Mouse (Mus musculus) urinary bladder, postnatal 10 days (tissue): ENCODE data around the gene Nsun2.

Experiments used
- DNase-seq: peaks from one replicate; pipeline ENCODE4 v3.0.0; 2022; ENCODE audit warnings: low spot score

Gene Nsun2

DNA sequence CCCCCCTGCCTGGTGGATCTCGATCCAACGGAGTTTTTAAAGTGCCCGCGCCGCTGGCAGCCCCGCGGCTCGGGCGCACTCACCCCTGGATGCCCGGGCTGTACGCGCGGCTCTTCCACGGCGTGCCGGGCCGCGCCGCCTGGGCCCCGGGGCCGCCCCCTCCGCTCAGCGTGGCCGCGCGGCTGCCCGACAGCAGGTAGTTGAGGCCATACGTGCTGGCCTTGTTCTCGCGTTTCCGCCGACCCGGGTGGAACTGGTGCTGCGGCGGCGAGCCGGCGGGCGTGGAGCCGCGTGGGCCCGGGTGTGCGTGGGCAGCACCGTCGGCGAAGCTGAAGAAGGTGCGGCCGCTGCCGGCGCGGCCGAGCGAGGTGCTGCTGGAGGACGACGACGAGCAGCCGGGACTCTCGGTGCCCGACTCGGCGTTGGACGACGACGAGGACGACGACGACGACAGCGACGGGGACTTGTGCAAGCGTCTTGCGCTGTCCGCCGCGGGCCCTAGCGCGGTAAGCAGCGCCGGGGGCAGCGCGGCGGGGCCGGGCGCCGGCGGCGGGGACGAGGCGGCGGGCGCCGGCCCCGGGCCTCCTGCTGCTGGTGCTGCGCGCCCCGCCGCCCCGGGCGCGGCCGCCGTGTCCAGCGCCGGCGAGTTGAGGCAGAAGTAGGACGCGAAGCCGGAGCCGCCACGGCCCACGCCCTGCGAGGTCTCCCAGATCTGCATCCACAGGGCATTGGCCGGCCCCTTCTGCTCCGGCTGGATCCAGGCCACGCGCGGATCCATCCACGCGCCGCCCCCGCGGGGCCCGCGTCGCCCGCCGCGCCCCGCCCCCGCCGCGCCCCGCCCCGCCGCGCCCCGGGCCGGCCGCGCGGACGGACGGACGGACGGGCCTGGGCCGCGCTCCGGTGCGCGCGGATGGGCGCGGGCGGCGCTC is at the start of gene Nsun2:
Gene Nsun2, plus strand, starts transcription at position 342 of the 929 bp plus-strand sequence.
- DNase-seq: no peak

DNA sequence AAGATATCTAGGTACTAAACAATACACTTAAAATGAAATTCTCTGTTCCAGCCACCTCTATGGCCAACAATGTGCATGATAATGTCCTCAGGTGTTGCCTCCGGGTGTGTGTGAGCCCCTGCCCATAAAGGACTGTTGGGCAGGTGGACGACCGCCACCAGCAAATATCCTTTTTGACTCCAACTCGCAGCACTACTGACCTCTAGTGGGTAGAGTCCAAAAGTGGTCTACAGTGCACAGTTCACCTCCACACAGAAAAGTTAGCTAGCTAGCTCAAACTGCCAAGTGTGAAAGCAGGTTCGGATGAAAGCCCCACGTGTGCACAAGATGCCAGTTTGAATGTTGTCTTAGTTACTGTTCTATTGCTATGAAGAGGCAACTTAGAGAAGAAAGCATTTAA is 48.2 kb upstream of the Nsun2 start:
- no peak for DNase-seq

- no peak for DNase-seq
These were observed 47.7 kb upstream of the Nsun2 start for GRCm38 (mm10) chr13:69485833-69486232.

DNA sequence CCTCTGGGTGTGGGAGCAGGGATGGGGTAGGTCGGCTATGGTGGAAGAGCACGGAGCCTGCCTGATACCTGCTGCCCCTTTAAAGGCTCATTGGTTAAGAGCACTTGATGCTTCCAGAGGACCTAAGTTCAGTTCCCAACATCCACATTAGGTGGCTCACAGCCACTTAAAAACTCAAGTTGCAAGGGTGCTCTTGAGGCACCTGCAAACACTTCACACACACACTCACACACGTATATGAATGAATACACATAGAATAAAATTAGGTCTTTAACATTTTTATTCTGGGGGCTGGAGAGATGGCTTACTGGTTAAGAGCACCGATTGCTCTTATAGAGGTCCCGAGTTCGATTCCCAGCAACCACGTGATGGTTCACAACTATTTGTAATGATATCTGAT is 46.4 kb upstream of the Nsun2 start:
- no peak for DNase-seq

GRCm38 (mm10) chr13:69487611-69488275 is 45.8 kb upstream of the Nsun2 start:
- DNase-seq: no peak

- no peak for DNase-seq
These were observed 44.8 kb upstream of the Nsun2 start for GRCm38 (mm10) chr13:69488565-69489255.

DNA sequence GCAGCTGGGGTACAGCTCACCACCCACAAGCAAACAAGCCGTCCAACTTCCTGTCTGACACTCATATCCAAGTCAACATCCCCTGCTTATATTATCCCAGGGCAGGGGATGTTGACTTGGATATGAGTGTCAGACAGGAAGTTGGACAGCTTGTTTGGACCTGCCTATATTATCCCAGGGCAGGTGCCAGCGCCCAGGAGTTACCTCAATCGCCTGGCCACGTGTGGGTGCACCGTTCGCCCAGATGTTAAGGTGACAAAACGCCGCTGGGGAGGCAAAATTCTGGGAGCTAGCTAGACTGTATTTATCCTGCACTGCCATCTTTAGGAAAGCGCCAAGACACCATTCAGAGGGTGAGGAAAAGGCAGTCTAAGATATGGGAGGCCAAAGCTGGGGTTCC is 43.8 kb upstream of the Nsun2 start:
- no peak for DNase-seq

DNA sequence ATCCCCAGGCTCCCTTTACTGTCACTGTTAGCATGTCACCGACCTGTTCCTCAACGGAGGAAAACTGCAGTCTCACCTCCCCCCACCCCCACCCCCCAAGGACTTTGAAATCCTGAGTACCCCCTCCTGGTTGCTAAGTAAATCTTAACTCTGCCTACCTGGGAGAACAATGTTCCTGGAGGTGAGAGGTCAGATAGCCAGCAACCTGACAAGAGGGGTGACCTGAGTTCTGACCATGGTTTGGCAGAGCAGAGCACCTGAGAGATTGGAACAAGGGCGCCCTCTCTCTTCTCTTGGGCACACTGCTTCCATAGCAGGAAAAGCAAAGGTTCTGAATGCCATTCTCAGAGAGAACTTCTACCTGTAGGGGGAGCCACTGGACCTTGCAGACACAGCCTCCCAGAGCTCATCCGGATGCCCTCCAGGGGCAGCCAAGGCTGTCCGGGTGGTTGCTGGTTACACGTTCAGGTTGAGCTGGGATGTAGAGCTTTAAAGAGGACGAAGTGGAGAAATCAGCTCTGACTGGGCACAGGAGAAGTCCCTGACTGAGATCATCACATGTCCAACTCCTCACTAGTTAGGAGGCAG is 40.6 kb upstream of the Nsun2 start:
- no peak for DNase-seq

DNA sequence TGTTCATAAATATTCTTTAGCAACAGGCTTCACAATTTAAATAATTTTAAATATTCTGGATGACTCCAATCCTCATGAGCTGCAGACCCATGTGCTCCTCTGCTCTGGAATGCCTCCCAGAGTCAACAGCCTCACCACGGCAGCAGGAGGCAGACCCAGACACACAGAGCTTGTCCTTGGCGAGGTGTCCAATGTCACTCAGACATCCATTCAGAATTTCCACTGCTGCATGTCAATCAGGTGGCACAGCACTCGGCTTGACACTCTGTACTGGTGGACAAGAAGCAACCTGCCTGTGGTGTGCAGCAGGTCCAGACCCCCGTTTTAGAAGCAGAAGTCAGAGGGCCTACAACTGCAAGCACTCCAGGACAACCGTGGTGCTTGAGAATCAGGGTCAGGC is 35.3 kb upstream of the Nsun2 start:
- no peak for DNase-seq

DNA sequence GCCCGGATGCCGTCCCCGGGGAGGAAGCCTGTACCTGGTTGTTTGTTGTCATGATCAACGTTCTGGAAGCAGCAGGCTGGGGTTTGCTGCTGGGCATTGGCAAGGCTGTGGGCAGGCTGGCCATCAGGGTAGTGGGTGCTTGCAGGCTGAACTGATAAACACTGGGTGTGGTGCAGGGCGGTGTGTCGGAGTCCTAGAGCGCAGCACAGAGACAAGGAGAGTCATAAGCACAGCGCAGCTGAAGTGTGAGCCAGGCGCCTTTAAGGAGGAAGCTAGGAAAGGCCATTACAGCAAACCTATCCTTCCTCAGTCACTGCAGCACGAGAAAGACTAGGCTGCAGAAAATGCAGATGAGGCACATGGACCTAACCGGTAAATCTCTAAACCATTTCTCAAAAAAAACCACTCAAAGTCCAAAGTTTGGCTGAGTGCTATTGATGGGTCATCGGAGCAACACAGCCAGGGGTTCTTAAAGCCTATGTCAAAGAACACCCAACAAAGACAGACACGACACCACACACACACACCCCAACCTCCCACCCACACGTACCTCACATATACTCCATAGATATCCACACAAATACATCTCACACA is 31.3 kb upstream of the Nsun2 start:
- DNase-seq: no peak

DNA sequence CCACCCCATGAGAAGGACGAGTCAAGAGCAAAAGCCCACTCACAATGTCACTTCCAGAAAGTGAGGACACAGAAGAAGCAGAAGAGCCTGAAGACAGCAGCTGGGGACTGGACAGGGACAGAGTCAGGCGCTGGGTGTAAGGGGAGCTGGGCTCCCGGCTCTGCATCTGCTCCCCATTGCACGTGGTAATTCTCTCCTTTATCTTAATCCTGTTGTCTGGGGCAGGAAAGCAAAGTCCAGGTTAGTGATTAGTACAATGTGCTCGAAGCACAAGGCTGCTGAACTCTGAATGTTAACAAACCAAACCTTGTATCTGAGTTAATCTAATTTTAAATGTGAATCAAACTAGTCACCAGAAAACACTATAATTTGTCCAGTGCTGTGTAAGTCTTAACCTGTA is 30.7 kb upstream of the Nsun2 start:
- no peak for DNase-seq

DNA sequence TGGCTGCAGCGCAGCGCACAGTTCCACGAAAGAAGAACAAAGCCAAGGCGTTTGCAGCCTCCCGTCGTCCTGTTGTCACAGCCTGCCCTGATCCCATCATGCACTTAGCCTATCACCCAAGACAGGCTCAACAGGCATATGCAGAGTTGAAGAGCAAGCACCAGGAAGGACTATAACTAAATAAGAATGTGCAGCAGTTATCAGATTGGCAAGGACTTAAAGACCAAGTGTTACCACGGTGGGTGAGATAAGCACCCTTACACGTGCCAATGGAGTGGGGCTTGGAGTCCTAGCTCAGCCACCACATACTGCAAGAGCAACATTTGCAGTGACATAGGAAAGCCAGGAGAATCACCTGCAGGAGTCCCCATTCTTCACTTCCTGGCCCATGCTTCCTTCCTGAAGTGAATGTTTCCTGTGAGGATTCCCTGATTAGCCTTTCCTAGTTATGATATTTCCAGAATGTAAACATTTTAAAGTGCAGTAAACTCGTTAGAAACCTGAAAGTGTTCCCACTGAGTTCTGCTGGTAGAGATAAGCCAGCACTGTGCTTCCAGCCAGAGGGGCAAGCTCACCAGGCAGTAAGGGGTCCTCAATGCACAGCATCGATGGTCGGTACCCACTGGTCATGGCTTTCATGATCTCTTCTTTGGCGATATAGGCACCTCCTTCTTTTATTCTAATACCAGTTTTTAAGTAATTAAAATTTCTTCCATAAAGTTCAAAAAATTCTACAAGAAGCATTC is 27.0 kb upstream of the Nsun2 start:
- no peak for DNase-seq

GRCm38 (mm10) chr13:69507666-69508065 is 25.9 kb upstream of the Nsun2 start:
- no peak for DNase-seq

GRCm38 (mm10) chr13:69509391-69510244 is 23.9 kb upstream of the Nsun2 start:
- DNase-seq: no peak

GRCm38 (mm10) chr13:69515091-69515490 is 18.5 kb upstream of the Nsun2 start:
- no peak for DNase-seq

DNA sequence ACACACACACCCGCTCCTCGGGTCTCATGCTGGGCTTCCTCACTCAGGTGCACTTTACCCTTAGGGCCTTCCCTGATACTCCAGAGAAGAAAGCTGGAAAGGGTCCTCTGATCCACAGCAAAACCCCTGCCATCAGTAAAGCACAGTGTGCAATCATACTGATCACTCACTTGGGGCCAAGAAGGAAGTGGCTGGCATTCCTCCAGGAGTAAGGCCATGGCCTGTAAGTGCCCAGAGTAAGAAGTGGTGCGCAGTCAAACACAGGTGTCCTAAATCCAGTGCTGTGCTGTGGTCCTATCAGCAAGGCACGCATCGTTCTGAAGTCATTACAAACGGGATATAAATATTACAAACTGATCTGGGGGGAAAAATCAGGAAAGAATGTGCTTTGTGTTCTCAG is 16.1 kb upstream of the Nsun2 start:
- no peak for DNase-seq

GRCm38 (mm10) chr13:69519137-69519536 is 14.4 kb upstream of the Nsun2 start:
- DNase-seq: no peak

DNA sequence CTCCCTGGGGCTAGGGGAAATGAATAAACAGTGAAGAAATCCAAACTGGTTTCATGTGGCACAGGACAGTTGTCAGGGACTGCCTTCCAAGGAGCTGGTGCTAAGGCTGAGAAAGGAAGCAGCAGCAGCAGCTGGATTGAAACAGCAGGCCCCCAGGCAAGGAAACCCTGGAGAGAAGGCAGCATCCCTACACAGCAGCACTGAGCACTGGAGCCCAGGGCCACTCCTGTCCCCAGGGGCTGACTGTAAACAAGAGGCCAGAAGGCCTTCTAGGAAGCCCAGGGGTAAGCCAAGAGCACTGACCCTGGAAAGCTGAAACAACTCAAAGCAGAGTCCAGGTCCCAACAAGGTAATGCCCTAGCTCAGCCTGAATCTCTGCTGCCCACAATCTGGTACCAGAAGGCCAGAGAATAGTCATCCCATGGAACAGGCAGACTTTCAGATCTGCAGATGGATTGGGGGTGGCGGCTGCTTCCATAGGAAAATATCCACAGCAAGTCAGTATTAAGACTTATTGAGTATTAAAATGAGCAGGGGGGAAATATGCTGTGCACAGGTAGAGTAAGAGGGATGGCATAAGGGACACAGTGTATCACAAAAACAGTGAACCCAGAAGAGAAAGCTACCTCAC is 11.3 kb upstream of the Nsun2 start:
- no peak for DNase-seq

DNA sequence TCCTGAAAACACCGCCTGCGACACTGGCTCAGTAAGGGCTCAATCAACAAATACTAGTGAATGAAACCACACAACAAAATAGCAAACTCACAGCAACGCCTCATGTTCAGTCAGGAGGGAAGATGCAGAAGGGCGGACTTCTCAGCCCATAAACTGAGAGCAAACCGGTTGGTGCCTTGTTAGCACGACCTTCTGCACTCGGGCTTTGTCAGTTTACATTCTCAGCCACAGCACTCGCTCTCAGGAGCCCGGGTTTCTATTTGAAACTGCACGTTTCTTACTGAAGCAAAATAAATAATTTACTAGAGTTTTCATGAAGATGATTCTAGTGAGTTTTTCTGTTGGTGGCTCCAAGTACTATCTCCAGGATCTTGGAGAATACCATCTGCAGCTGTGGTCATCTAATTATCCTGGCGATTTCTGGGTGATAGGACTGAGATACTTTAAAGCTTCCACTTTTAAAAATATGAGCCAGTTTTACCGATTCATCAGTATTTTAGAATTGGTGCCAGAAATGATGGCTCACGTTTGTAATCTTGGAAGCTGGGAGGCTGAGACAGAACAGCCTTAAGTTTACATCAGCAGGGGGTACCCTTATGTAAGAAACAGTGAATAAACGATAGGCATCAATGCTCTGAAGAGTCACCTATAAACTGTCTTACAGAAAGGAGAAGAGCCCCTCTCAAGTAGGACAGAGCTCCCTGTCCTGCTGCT is 9.9 kb upstream of the Nsun2 start:
- DNase-seq: no peak
